Mouse (Mus musculus) olfactory bulb, adult 2 months (tissue): Measurements from ENCODE around the gene Fgf9.

ENCODE experiments used
- CTCF ChIP-seq: fragments of 200-500 bp; IDR thresholded peaks from 2 replicates; pipeline ENCODE4 v1.5.1; 2012; ENCODE audit warnings: low read depth, mild to moderate bottlenecking, low read length, moderate library complexity; ENCODE audit not compliant: insufficient read depth
- POLR2A ChIP-seq: fragments of 200-500 bp; IDR thresholded peaks from 2 replicates; pipeline ENCODE4 v1.6.1; 2012; ENCODE audit warnings: mild to moderate bottlenecking, low read depth, low read length, moderate library complexity; ENCODE audit not compliant: insufficient read depth

- TF ChIP-seq CTCF (no peak), POLR2A (no peak)
Observed at GRCm38 (mm10) chr14:58068641-58069040, 1.7 kb upstream of the Fgf9 start.
